13 mouse cellular contexts compared by ENCODE assay signal in genomic region chr5:117185673-117186072, GRCm38 (mm10).
DNase-seq lines count a peak whose midpoint lies in the region; ATAC-seq and TF ChIP-seq lines count a peak whose summit lies in the region.
"Had no signal": no experiment of that assay in that cellular context is flagged by ENCODE, and none has a peak within 500 bp of the region (broad histone marks: within the 10 kb centered on the region; RNA-seq: fewer than 3 reads in every experiment).

No protein-coding gene starts in this region.

- H3K9me3 ChIP-seq in lung, embryonic 14.5 days (ENCODE audit: low read depth, low read length): no peaks in the 10 kb centered on the region; the same call in 1 of the 2 replicates
- no peaks in the 10 kb centered on the region for H3K9me3 ChIP-seq in stomach, postnatal 0 days (ENCODE audit: control insufficient read depth, low read length)
- peaks cover 3% of the 10 kb centered on the region; the same call in 1 of the 2 replicates for H3K9me3 ChIP-seq in hindbrain, embryonic 13.5 days
- H3K9me3 ChIP-seq: heart, embryonic 15.5 days had no signal

- H3K36me3 ChIP-seq in lung, embryonic 14.5 days (ENCODE audit: insufficient read depth): 0 out of 2 replicates have a peak, but pooled peaks cover 4% of the 10 kb centered on the region
- no peaks in the 10 kb centered on the region for H3K36me3 ChIP-seq in stomach, postnatal 0 days (ENCODE audit: control insufficient read depth, insufficient read depth, low read length)
- peaks cover 16% of the 10 kb centered on the region for H3K36me3 ChIP-seq in hindbrain, embryonic 13.5 days

- TF ChIP-seq EP300 in stomach, postnatal 0 days (optimal IDR thresholded peaks at IDR 0.05): no peak

- no peak overlapping the region for H3K9ac ChIP-seq in lung, embryonic 14.5 days
- H3K9ac ChIP-seq in stomach, postnatal 0 days (ENCODE audit: low read length): no peak overlapping the region
- no peak overlapping the region for H3K9ac ChIP-seq in hindbrain, embryonic 13.5 days
- H3K9ac ChIP-seq: embryonic facial prominence, embryonic 12.5 days; heart, embryonic 15.5 days; liver, embryonic 15.5 days had no signal

- WGBS in lung, embryonic 14.5 days: 88% methylated on average over 7 of the region's 7 CpGs
- 96% methylated on average over 7 of the region's 7 CpGs for WGBS in bone marrow, adult 2 months
- WGBS in stomach, postnatal 0 days: 90% methylated on average over 7 of the region's 7 CpGs
- WGBS in hindbrain, embryonic 13.5 days: 96% methylated on average over 7 of the region's 7 CpGs

- TF ChIP-seq CTCF in lung, embryonic 14.5 days (IDR thresholded peaks at IDR 0.05; ENCODE audit: low read depth): peak; percentile 48
- peak; percentile 59 for TF ChIP-seq CTCF in bone marrow, adult 2 months (IDR thresholded peaks at IDR 0.05; ENCODE audit: control insufficient read depth, insufficient read depth, low read length)
- peak; percentile 49 for TF ChIP-seq CTCF in stomach, postnatal 0 days (IDR thresholded peaks at IDR 0.05; ENCODE audit: low read depth)

- H3K4me3 ChIP-seq in lung, embryonic 14.5 days (ENCODE audit: low read depth, low read length): no peak overlapping the region
- H3K4me3 ChIP-seq in bone marrow, adult 2 months (replicated peaks; ENCODE audit: control insufficient read depth, low read depth, low read length): no peak overlapping the region
- H3K4me3 ChIP-seq in stomach, postnatal 0 days (ENCODE audit: low read depth, low read length): no peak overlapping the region
- H3K4me3 ChIP-seq in hindbrain, embryonic 13.5 days: no peak overlapping the region
- H3K4me3 ChIP-seq: embryonic facial prominence, embryonic 12.5 days; heart, embryonic 15.5 days; liver, embryonic 15.5 days had no signal

- no peaks in the 10 kb centered on the region for H3K4me1 ChIP-seq in lung, embryonic 14.5 days (ENCODE audit: insufficient read depth)
- H3K4me1 ChIP-seq in bone marrow, adult 2 months (ENCODE audit: control insufficient read depth, insufficient read depth, low read length): no peaks in the 10 kb centered on the region
- no peaks in the 10 kb centered on the region for H3K4me1 ChIP-seq in stomach, postnatal 0 days (replicated peaks; ENCODE audit: control insufficient read depth, insufficient read depth)
- no peaks in the 10 kb centered on the region for H3K4me1 ChIP-seq in hindbrain, embryonic 13.5 days (replicated peaks)
- H3K4me1 ChIP-seq: embryonic facial prominence, embryonic 12.5 days; heart, embryonic 15.5 days had no signal

- no peaks in the 10 kb centered on the region for H3K27me3 ChIP-seq in lung, embryonic 14.5 days (ENCODE audit: insufficient read depth, low read length)
- no peaks in the 10 kb centered on the region for H3K27me3 ChIP-seq in stomach, postnatal 0 days (ENCODE audit: control insufficient read depth, insufficient read depth, low read length)
- no peaks in the 10 kb centered on the region for H3K27me3 ChIP-seq in hindbrain, embryonic 13.5 days
- H3K27me3 ChIP-seq: embryonic facial prominence, embryonic 12.5 days; heart, embryonic 15.5 days; liver, embryonic 15.5 days had no signal

- no peak for TF ChIP-seq POLR2A in bone marrow, adult 2 months (IDR thresholded peaks at IDR 0.05; ENCODE audit: borderline replicate concordance, control insufficient read depth, low read depth, low read length)

- H3K4me2 ChIP-seq in lung, embryonic 14.5 days: no peak overlapping the region
- no peak overlapping the region for H3K4me2 ChIP-seq in stomach, postnatal 0 days (replicated peaks; ENCODE audit: low read depth)
- H3K4me2 ChIP-seq in hindbrain, embryonic 13.5 days: no peak overlapping the region
- H3K4me2 ChIP-seq: embryonic facial prominence, embryonic 12.5 days; heart, embryonic 15.5 days; liver, embryonic 15.5 days had no signal

- DNase-seq in CD4-positive, CD25-positive, alpha-beta regulatory T cell, adult 2 months (ENCODE audit: low read depth, low spot score): peak; percentile 58
- DNase-seq in lung, embryonic 14.5 days: no peak
- no peak for DNase-seq in lung, adult 18-20 months
- no peak for DNase-seq in stomach, postnatal 0 days (ENCODE audit: low spot score)
- DNase-seq: cerebellum, adult 11-12 months had no signal

- no peak for ATAC-seq in CD4-positive, CD25-positive, alpha-beta regulatory T cell, adult 4 months
- no peak for ATAC-seq in lung, embryonic 14.5 days (ENCODE audit: insufficient read depth)
- no peak for ATAC-seq in stomach, postnatal 0 days (ENCODE audit: low FRiP score, low TSS enrichment)
- no peak for ATAC-seq in erythroblast, adult 5-6 weeks (replicated peaks; ENCODE audit: low FRiP score, poor library complexity, severe bottlenecking)
- ATAC-seq in hindbrain, embryonic 13.5 days (ENCODE audit: low FRiP score): no peak
- ATAC-seq: inflammation-experienced regulatory T-cells, adult 6 months had no signal

- H3K27ac ChIP-seq in lung, embryonic 14.5 days (ENCODE audit: low read depth): no peak overlapping the region
- H3K27ac ChIP-seq in bone marrow, adult 2 months (ENCODE audit: control insufficient read depth, insufficient read depth, low read depth, low read length, poor library complexity): no peak overlapping the region
- no peak overlapping the region for H3K27ac ChIP-seq in stomach, postnatal 0 days (replicated peaks)
- H3K27ac ChIP-seq in hindbrain, embryonic 13.5 days: no peak overlapping the region
- H3K27ac ChIP-seq: embryonic facial prominence, embryonic 12.5 days; heart, embryonic 15.5 days; liver, embryonic 15.5 days had no signal
